In the genomic region with DNA sequence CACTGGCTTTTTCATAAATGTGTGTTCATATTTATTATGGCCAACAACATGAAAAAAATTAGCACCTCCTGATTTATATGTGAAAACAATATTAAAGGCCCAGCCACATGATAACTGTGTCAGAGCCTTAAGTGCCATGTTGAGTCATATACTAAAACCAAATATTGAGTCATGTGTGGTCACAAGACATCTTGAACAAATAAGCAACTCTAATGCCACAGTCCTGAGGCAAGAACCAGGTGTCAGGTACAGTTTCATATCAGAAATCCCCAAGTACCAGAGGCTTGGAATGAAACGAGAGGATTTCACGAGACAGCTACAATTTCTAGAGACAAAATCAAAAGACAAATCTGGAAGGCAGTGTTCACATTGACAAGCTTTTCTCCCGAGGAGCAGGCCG, we compare ENCODE assay signal across 29 mouse cellular contexts.
DNase-seq lines count a peak whose midpoint lies in the region; ATAC-seq and TF ChIP-seq lines count a peak whose summit lies in the region.
"Had no signal": no experiment of that assay in that cellular context is flagged by ENCODE, and none has a peak within 500 bp of the region (broad histone marks: within the 10 kb centered on the region; RNA-seq: fewer than 3 reads in every experiment).

No protein-coding gene starts in this region.

- intact Hi-C loops in left cerebral cortex, postnatal 25 days (cut with DNase I): no loop called here

- no peak for TF ChIP-seq CTCF in C2C12 (IDR thresholded peaks at IDR 0.05; ENCODE audit: control insufficient read depth, insufficient read depth, insufficient read length)
- TF ChIP-seq CTCF in bone marrow macrophage, adult 2 months (IDR thresholded peaks at IDR 0.05; ENCODE audit: low read depth, low read length): no peak
- no peak for TF ChIP-seq CTCF in stomach, postnatal 0 days (IDR thresholded peaks at IDR 0.05; ENCODE audit: low read depth)

- 53% methylated on average over 4 of the region's 4 CpGs for WGBS in stomach, postnatal 0 days

- H3K4me2 ChIP-seq in stomach, postnatal 0 days (replicated peaks; ENCODE audit: low read depth): no peak overlapping the region
- H3K4me2 ChIP-seq: embryonic facial prominence, embryonic 13.5 days; heart, embryonic 15.5 days; hindbrain, embryonic 13.5 days; liver, embryonic 12.5 days; neural tube, embryonic 15.5 days had no signal

- no peak overlapping the region for H3K9ac ChIP-seq in stomach, postnatal 0 days (ENCODE audit: low read length)
- H3K9ac ChIP-seq: embryonic facial prominence, embryonic 13.5 days; heart, embryonic 15.5 days; hindbrain, embryonic 13.5 days; liver, embryonic 12.5 days; liver, postnatal 0 days; neural tube, embryonic 15.5 days had no signal

- peaks cover 56% of the 10 kb centered on the region for H3K4me1 ChIP-seq in bone marrow macrophage, adult 2 months (ENCODE audit: control insufficient read depth, insufficient read depth, low read length)
- H3K4me1 ChIP-seq in stomach, postnatal 0 days (replicated peaks; ENCODE audit: control insufficient read depth, insufficient read depth): no peaks in the 10 kb centered on the region
- H3K4me1 ChIP-seq: embryonic facial prominence, embryonic 13.5 days; heart, embryonic 10.5 days had no signal

- H3ac ChIP-seq in C2C12 (ENCODE audit: control insufficient read depth, insufficient read length, low read depth): no peak overlapping the region

- ATAC-seq in stomach, postnatal 0 days (ENCODE audit: low FRiP score, low TSS enrichment): peak; percentile 91
- ATAC-seq: CD4-positive, CD25-positive, alpha-beta regulatory T cell, adult 4 months; forebrain, embryonic 16.5 days; intestine, embryonic 16.5 days; liver, embryonic 12.5 days; liver, postnatal 0 days had no signal

- H3K27me3 ChIP-seq in C2C12 (ENCODE audit: control insufficient read depth, insufficient read depth, insufficient read length): no peaks in the 10 kb centered on the region
- no peaks in the 10 kb centered on the region for H3K27me3 ChIP-seq in stomach, postnatal 0 days (ENCODE audit: control insufficient read depth, insufficient read depth, low read length)
- H3K27me3 ChIP-seq: embryonic facial prominence, embryonic 13.5 days; heart, embryonic 15.5 days; hindbrain, embryonic 13.5 days; neural tube, embryonic 15.5 days had no signal

- no peaks in the 10 kb centered on the region for H3K9me3 ChIP-seq in stomach, postnatal 0 days (ENCODE audit: control insufficient read depth, low read length)
- H3K9me3 ChIP-seq: embryonic facial prominence, embryonic 13.5 days; heart, embryonic 10.5 days; heart, embryonic 15.5 days; hindbrain, embryonic 13.5 days; liver, embryonic 12.5 days; neural tube, embryonic 15.5 days had no signal

- peak; percentile 77 for DNase-seq in 3T3-L1 (ENCODE audit: low read depth, low spot score)
- DNase-seq in stomach, postnatal 0 days (ENCODE audit: low spot score): no peak
- no peak for DNase-seq in left cerebral cortex, postnatal 25 days (ENCODE audit: low spot score in 2 of 2)
- no peak for DNase-seq in spleen, postnatal 4 days (ENCODE audit: low spot score in 2 of 2)
- DNase-seq: adrenal gland, postnatal 14 days; cerebellum, adult 11-12 months; cerebellum, adult 9-11 months; embryo, embryonic 11 days; heart, adult 11 months; heart, postnatal 36 days; kidney, adult 8-10 months; kidney, postnatal 4 days; left cerebral cortex, postnatal 4 days; liver, postnatal 0 days; midbrain, embryonic 14.5 days; retina, postnatal 1 day; right cerebral cortex, postnatal 25 days had no signal

- H3K4me3 ChIP-seq in C2C12 (ENCODE audit: insufficient read depth, poor library complexity, severe bottlenecking): no peak overlapping the region
- H3K4me3 ChIP-seq in bone marrow macrophage, adult 2 months (ENCODE audit: insufficient read depth, low read length): no peak overlapping the region
- H3K4me3 ChIP-seq in stomach, postnatal 0 days (ENCODE audit: low read depth, low read length): no peak overlapping the region
- H3K4me3 ChIP-seq: embryonic facial prominence, embryonic 13.5 days; heart, embryonic 10.5 days; heart, embryonic 15.5 days; hindbrain, embryonic 13.5 days; liver, embryonic 12.5 days; neural tube, embryonic 15.5 days had no signal

- TF ChIP-seq EP300 in stomach, postnatal 0 days (optimal IDR thresholded peaks at IDR 0.05): no peak

- H3K79me2 ChIP-seq in C2C12 (ENCODE audit: control insufficient read depth, insufficient read depth): no peaks in the 10 kb centered on the region

- H3K27ac ChIP-seq in bone marrow macrophage, adult 2 months (ENCODE audit: insufficient read depth, low read depth, low read length): peak overlapping the region; percentile 66
- H3K27ac ChIP-seq in stomach, postnatal 0 days (replicated peaks): peak overlapping the region; percentile 5; the same call in 1 of the 2 replicates
- H3K27ac ChIP-seq: embryonic facial prominence, embryonic 13.5 days; heart, embryonic 10.5 days; heart, embryonic 15.5 days; hindbrain, embryonic 13.5 days; kidney, postnatal 0 days; liver, embryonic 12.5 days; neural tube, embryonic 15.5 days had no signal

- no peak for TF ChIP-seq POLR2A in bone marrow macrophage, adult 2 months (IDR thresholded peaks at IDR 0.05; ENCODE audit: borderline replicate concordance, low read depth, low read length)

- H3K36me3 ChIP-seq in C2C12 (ENCODE audit: control insufficient read depth, insufficient read depth): no peaks in the 10 kb centered on the region
- no peaks in the 10 kb centered on the region for H3K36me3 ChIP-seq in stomach, postnatal 0 days (ENCODE audit: control insufficient read depth, insufficient read depth, low read length)
- H3K36me3 ChIP-seq: embryonic facial prominence, embryonic 13.5 days; heart, embryonic 10.5 days; heart, embryonic 15.5 days; hindbrain, embryonic 13.5 days; liver, embryonic 12.5 days; neural tube, embryonic 15.5 days had no signal

- no peaks in the 10 kb centered on the region for H3K79me3 ChIP-seq in C2C12 (ENCODE audit: low read depth)

TF ChIP-seq in C2C12, 6 proteins besides CTCF, POLR2A, EP300 and RAD21:
- TF ChIP-seq MYOD1 (IDR thresholded peaks at IDR 0.05; ENCODE audit: control insufficient read depth, insufficient read length, low read depth) (peak; percentile 62), MAX (IDR thresholded peaks at IDR 0.05) (peak; percentile 72), USF1 (IDR thresholded peaks at IDR 0.05; ENCODE audit: low read depth) (peak; percentile 64), MYOG (IDR thresholded peaks at IDR 0.05; ENCODE audit: control insufficient read depth, extremely low read depth, insufficient read length) (no peak), FOSL1 (IDR thresholded peaks at IDR 0.05; ENCODE audit: insufficient read depth, low read length, poor library complexity, severe bottlenecking) (peak; percentile 95), CEBPB (IDR thresholded peaks at IDR 0.05; ENCODE audit: low read depth) (peak; percentile 73)
